Mouse (Mus musculus): Measurements from ENCODE around the gene Lrrc8d.

DNA sequence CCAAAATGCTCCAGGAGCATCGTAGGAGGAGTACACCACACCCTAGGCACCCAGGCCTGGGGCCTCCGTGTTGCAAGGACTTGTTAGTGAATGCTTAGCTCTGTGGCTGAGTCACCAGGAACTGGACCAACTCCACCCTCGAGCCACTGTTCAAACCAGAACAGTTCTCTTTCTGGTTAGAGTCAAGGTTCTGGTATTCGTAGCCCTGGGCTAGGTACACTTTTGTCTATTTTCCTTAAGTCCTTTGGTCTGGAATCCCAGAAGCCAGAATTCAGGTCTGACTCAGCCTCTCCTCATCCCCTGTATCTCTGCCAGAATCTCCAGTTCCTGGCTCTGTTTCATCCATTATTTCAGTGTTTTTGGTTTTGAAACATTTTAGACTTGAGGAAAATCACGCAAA lies 79.6 kb downstream of the Lrrc8d start:
- TF ChIP-seq E2F4 (IDR thresholded peaks at IDR 0.05; ENCODE audit: insufficient read depth) (no peak), POLR2A (IDR thresholded peaks at IDR 0.05; ENCODE audit: insufficient read length, low read depth) (no peak), CEBPB (IDR thresholded peaks at IDR 0.05; ENCODE audit: insufficient read depth, poor library complexity, severe bottlenecking) (0 out of 2 replicates have a peak, but pooled peaks have one; percentile 31), TCF12 (IDR thresholded peaks at IDR 0.05; ENCODE audit: insufficient read depth, poor library complexity, severe bottlenecking) (no peak), REST (IDR thresholded peaks at IDR 0.05; ENCODE audit: insufficient read depth, insufficient read length) (no peak), TCF3 (IDR thresholded peaks at IDR 0.05; ENCODE audit: insufficient read length, low read depth) (no peak), MAX (IDR thresholded peaks at IDR 0.05; ENCODE audit: low read depth) (no peak), POLR2AphosphoS2 (IDR thresholded peaks at IDR 0.05; ENCODE audit: insufficient read length, low read depth) (no peak), USF1 (IDR thresholded peaks at IDR 0.05; ENCODE audit: low read depth) (no peak), MYOG (IDR thresholded peaks at IDR 0.05; ENCODE audit: control insufficient read depth in 1 of 3, insufficient read depth in 1 of 3, insufficient read length in 2 of 3, low read depth in 2 of 3) (no peak), MYOD1 (IDR thresholded peaks at IDR 0.05; ENCODE audit: control insufficient read depth in 1 of 3, insufficient read length in 2 of 3, low read depth in 2 of 3) (no peak)

Data from myocyte (in vitro differentiated cells).